Mouse (Mus musculus): ENCODE data around the gene Tmigd1.
"Not testable (repeated sequence)": the region's sequence is repeated elsewhere in the genome, so short reads cannot be mapped to it uniquely, and the experiment has no call there.

The Tmigd1 gene

DNA sequence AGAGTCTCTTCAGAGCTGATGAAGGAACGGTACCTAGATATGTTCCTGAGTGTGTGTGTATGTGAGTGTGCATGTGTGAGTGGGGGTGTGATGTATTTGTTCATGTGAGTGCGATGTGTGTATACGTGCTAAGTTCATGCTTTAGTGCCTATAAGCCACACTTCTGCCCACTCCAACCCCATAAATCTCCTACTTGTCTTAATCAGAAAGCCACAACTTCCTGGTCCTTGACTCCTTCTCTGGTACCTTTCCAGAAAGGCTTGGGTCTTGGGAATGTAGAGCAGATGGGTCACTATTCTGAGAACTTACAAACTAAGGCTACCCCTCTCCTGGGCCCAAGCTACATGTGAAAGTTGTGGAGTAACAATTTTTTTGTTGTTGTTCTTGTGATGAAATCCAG, 3.2 kb upstream of the Tmigd1 start:
- no peak for DNase-seq (ENCODE audit: low read depth in 2 of 2, low spot score in 2 of 2)

DNA sequence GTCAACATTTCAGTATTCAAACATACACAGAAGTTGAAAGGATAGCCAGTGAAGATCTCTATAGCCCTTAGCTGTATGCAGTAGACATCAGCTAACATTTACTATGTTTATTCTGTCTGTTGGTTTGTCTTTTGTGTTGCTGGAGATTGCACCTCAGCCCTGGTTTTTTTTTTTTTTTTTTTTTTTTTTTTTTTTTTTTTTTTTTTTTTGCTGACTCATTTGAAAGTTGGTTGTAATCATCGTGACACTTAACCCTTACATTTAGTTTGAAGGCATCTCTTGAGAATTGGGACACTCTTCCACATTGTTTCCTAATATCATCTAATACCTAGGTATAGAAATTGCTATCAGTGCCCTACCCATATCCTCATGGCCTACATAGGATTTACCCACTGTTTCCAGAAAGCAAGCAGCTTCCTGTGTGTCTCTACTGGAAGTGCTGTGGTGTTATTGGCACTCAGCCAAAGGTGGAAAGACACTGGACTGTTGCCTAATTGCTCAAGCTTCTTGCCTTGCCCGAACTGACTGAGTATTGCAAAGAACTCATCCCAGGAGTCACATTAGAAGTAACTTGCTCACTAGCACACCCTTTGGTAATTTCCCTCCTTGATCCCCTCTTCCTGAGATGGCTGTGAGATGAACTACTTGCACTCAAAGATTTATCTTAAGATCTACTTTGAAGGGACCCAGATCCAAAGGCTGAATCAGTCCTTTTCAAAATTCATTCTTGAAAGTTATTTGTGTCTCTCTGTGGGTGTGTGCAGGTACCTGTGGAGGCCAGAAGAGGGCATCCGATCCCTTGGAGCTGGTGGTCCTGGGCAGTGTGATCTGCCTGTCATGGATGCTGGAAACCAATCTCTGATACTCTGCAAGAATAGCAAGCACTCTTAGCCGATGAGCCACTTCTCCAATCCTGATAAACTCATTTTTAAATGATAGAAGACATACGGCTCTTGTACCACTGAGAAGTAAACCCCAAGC, 1.9 kb upstream of the Tmigd1 start:
- no peak for DNase-seq (ENCODE audit: low read depth in 2 of 2, low spot score in 2 of 2)

DNA sequence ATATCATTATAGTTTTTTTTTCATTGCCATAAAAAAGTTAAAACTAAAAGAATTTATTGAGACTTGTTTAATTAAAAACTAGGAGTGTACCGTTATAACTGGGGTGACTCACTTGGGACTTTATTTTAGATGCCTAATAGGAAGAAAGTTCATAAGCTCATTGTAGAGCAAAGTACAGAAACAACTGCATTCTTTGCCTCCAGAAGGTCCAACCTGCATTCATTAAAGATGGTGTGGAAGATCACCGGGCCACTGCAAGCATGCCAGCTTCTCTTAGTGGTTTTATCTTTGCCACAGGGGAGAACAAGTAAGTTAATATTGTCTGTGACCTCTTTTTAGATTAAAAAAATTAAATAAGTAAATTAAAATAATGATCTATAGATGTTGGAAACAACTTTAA, 2.4 kb downstream of the Tmigd1 start:
- DNase-seq (ENCODE audit: low read depth in 2 of 2, low spot score in 2 of 2), result no peak

DNA sequence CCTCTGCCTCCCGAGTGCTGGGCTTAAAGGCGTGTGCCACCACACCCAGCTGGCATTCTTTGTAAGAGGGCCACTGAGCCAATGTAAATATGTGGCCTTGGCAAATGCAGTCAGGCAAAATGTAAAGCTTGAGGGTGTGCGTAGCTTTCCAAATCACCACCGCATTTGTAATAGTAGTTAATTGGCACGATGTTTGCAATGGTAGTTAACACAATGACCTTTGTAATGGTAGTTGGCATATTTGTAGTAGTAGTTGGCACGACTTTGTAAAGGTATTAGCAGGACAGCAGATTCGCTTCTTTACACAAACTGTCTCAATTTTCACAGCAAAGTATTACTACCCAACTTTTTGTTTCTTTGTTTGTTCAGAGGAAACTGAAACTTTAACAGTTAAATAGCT, 6.7 kb downstream of the Tmigd1 start:
- no peak for DNase-seq (ENCODE audit: low read depth in 2 of 2, low spot score in 2 of 2)

DNA sequence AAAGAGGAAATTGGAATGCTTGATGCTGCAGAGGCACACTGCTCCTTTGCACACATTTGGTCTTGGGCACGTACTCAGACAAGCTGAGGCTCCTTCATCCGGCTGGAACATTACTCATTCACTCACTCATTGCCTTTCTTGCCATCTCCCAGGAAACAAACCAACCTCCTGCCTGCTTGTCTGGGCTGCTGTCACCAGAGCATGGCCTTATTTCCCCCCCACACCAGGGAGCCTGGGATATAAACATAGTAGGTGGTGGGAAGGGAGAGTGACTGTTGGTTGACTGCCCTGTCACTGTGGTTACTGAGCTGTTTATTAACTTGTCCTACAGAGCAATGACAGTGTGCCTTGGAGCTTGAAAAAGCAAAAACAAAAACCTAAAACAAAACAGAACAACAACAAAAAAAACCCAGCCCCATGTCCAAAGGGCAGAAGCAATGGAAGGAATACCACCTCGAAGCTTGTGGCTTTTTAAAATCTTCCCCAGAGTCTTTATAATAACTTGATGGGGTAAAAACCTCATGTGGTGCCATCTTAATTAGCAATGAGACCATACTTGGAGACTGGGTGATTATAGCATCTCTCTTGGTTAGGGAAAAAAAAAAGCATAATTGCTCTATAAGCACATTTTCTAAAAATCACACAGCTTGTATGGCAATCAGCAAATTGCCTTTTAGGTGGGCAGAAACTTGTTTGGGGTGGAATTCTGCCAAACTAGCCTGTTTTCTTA, 9.5 kb downstream of the Tmigd1 start:
- no peak for DNase-seq (ENCODE audit: low read depth in 2 of 2, low spot score in 2 of 2)

DNA sequence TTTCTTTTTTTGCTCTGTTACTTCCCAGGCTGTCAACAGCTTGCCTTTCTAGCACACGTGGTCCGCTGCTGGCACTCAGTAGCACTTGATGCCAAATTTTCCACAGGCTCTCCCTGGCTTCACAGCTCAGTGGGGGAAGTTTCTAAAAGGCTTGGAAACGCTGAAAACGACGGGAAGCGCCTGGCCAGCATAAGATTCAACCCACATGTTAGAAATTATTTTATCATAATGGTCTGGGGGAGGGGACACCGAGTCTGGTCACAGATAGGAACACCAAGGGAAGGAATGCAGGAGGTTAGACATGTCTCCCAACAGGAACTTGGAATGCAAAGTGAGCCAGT, 10.1 kb downstream of the Tmigd1 start:
- DNase-seq (ENCODE audit: low read depth in 2 of 2, low spot score in 2 of 2), result no peak

DNA sequence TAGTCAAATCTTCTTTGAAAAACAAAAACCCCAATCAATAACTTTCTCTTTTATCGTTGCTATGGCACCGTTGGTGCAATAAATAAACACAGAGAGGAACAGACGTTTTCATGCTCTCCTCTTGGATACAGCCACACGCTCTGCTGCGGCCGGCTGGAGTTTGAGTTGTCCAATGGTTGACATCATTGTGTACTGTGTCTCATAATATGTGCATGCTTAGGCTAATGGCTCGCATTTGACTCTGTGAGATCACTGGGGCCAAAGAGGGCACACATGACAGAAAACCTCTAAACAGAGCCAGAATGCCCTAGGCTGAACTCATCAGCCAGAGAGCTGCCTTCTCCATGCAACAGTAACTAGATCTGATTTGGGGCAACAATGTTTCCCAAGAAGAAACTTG, 12.4 kb downstream of the Tmigd1 start:
- DNase-seq (ENCODE audit: low read depth in 2 of 2, low spot score in 2 of 2), result no peak

DNA sequence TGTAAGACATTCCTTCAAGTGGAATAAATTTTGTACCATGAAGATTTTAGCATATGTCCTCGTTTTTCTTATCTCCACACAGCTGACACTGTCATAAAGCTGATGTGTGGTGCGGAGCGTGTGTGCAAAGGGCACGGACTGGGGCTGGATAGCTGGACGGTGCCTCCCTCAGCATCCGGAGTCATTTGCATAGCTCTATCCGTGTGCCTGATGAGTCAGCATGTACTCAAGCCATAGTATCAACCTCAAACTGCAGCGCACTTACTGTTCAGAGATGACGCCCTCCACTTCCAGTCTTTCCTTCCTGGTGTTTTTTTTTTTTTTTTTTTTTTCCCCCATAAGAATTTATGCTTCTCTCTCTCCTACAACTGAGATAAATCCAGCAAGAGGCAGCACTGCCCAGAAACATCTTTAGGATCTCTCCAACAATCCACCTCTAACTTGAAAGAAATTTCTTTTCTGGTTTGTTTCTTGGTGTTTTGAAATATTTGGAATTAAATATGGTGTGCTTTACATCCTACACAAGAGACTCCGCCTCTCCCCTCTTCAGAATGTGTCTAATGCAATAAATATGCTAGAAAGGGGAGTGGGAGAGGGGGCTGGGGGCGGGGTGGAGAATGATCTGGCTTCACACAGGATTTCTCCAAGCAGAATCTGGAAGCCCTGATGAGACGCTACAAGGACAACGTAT, 14.7 kb downstream of the Tmigd1 start:
- DNase-seq (ENCODE audit: low read depth in 2 of 2, low spot score in 2 of 2), result no peak

- no peak for DNase-seq (ENCODE audit: low read depth in 2 of 2, low spot score in 2 of 2)
Observed at GRCm38 (mm10) chr11:76917230-76917548, 15.2 kb downstream of the Tmigd1 start.

- no peak for DNase-seq (ENCODE audit: low read depth in 2 of 2, low spot score in 2 of 2)
Observed at GRCm38 (mm10) chr11:76920607-76921006, 18.6 kb downstream of the Tmigd1 start.

- no peak for DNase-seq (ENCODE audit: low read depth in 2 of 2, low spot score in 2 of 2)
Observed at GRCm38 (mm10) chr11:76924759-76925236, 22.8 kb downstream of the Tmigd1 start, which contains the start of gene Blmh. Blmh (plus strand) TSS chr11:76924809.

- not testable (repeated sequence) for DNase-seq (ENCODE audit: low read depth in 2 of 2, low spot score in 2 of 2)
Observed at GRCm38 (mm10) chr11:76928586-76928985, 26.6 kb downstream of the Tmigd1 start.

GRCm38 (mm10) chr11:76933209-76933608, 31.2 kb downstream of the Tmigd1 start:
- DNase-seq (ENCODE audit: low read depth in 2 of 2, low spot score in 2 of 2), result no peak

- no peak for DNase-seq (ENCODE audit: low read depth in 2 of 2, low spot score in 2 of 2)
Observed at GRCm38 (mm10) chr11:76936578-76936977, 34.6 kb downstream of the Tmigd1 start.

DNA sequence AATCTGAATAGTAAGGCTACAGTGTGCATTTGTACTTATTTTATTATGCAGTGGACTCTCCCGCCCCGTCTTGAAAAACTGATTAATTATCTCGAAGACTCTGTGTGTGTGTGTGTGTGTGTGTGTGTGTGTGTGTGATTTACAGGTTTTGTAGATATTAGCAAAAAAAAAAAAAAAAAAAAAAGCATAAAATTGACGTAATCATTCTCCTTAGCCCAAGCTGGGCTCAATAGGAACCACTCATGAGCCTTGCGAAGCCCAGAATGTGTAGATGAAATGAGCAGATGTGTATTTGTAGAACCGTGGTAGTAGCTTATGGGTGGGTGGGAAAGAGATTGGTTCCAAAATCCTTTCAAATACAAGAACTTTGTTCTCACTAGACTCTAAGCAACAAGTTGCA, 42.9 kb downstream of the Tmigd1 start:
- no peak for DNase-seq (ENCODE audit: low read depth in 2 of 2, low spot score in 2 of 2)

DNA sequence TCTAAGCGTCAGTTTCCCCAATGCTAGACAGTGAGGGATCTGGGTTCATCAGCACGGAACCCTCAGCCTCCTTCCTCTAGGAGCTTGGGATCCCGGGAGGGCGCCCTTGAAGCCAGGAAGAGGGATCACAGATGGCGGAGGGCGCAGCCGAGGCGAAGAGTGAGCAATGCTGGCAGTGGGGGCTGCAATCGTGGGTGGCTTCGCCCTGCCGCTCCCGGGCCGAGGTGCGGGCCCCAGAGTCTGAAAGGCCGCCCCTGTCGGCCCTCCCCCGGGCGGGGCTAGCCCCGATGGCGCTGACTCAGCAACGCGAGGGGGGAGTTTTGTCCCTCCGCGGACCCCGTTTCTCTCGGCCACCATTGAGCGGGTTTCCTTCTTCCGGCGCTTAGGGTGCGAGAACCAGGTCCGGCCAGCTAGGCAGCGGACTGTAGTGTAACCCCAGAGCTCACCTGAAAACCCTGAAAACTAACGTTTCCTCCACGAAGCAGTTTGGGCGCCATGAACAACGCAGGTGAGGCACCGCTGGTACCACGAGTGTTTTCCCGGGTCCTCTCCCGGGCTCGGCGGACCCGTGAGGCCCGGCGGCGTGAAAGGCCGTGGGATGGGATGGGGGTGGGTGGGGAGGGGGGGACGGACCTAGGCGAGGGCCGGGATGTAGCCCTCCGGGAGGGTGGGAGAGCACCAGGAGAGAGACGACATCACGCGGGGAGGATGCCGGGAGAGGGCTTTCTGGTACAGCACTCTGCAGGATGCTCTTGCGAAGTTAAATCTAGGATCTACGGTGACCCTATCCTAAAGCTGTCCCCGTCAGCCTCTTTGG, 43.6 kb downstream of the Tmigd1 start:
- DNase-seq (ENCODE audit: low read depth in 2 of 2, low spot score in 2 of 2), result peak; percentile 75 to 88

GRCm38 (mm10) chr11:76946203-76946585, 44.2 kb downstream of the Tmigd1 start:
- DNase-seq (ENCODE audit: low read depth in 2 of 2, low spot score in 2 of 2), result no peak

DNA sequence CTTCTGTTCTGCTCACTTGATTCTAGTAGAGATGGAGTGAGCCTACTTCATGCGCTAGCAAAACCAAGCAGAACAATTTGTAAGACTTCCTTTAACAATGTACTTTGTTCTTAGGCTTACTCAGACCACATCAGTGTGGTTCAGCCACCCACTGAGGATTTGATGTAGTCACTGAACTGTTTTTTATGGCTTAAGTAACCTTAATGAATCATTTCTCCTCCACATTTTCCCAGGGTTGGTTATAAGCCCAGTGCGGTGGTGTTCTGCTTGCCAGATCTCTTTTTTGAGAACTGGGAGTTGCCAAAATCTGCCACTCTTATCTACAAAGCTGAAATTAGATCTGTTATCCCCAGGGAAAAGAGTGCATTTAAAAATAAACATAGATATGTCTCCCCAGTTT, 51.6 kb downstream of the Tmigd1 start:
- DNase-seq (ENCODE audit: low read depth in 2 of 2, low spot score in 2 of 2), result no peak

- no peak for DNase-seq (ENCODE audit: low read depth in 2 of 2, low spot score in 2 of 2)
Observed at GRCm38 (mm10) chr11:76965703-76966102, 63.7 kb downstream of the Tmigd1 start.
